19 mouse cellular contexts compared by ENCODE assay signal in the genomic region with DNA sequence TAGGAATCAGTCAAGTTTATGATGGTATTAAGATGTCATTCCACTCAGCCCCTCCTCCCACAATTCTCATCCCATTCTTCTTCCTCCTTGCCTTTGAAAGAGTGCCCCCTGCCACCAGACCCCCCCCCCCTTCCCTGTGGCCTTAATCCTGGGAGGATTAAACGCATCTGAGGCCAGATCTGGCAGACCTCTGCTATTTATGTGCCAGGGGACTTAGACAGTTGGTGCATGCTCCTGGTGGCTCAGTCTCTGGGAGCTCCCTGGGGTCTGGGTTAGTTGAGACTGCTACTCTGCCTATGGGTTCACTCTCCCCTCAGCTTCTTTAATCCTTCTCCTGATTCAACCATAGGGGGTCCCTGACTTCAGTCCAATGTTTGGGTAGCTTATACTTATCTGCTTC.
DNase-seq lines count a peak whose midpoint lies in the region; ATAC-seq and TF ChIP-seq lines count a peak whose summit lies in the region.
"Had no signal": no experiment of that assay in that cellular context is flagged by ENCODE, and none has a peak within 500 bp of the region (broad histone marks: within the 10 kb centered on the region; RNA-seq: fewer than 3 reads in every experiment).

No protein-coding gene starts in this region.

- no peak for TF ChIP-seq POLR2A in cerebellum, adult 2 months (IDR thresholded peaks at IDR 0.05; ENCODE audit: borderline replicate concordance, insufficient read depth, low read length)

- H3K27ac ChIP-seq in midbrain, embryonic 10.5 days (replicated peaks), result no peak overlapping the region
- no peak overlapping the region for H3K27ac ChIP-seq in midbrain, postnatal 0 days (ENCODE audit: low read depth, low read length)
- no peak overlapping the region for H3K27ac ChIP-seq in midbrain, embryonic 14.5 days (replicated peaks; ENCODE audit: low read depth, low read length)
- H3K27ac ChIP-seq in cerebellum, adult 2 months (ENCODE audit: insufficient read depth, low read length), result no peak overlapping the region
- H3K27ac ChIP-seq: embryonic facial prominence, embryonic 12.5 days; forebrain, embryonic 12.5 days; gastrocnemius, adult 2 months; heart, embryonic 13.5 days; hindbrain, embryonic 13.5 days had no signal

- DNase-seq in midbrain, embryonic 10.5 days (ENCODE audit: low spot score), result peak; percentile 30
- DNase-seq in midbrain, postnatal 0 days (ENCODE audit: low spot score), result no peak
- peak; percentile 9 for DNase-seq in midbrain, embryonic 14.5 days
- peak; percentile 44 for DNase-seq in retina, embryonic 14.5 days (ENCODE audit: low spot score)
- no peak for DNase-seq in adrenal gland, adult 8-10 months
- no peak for DNase-seq in cerebellum, adult 2 months
- DNase-seq in left cerebral cortex, adult 18-20 months (ENCODE audit: low spot score in 2 of 2), result no peak
- DNase-seq: adrenal gland, postnatal 10 days; cerebellum, adult 11-12 months; cerebellum, adult 9-11 months; cerebellum, postnatal 36 days; gastrocnemius, adult 2 months; gastrocnemius, postnatal 25 days; heart, adult 11 months had no signal

- ATAC-seq in midbrain, postnatal 0 days (ENCODE audit: low FRiP score), result no peak
- ATAC-seq in midbrain, embryonic 14.5 days (ENCODE audit: low FRiP score, low TSS enrichment), result no peak
- ATAC-seq: intestine, embryonic 16.5 days had no signal

- no peaks in the 10 kb centered on the region for H3K27me3 ChIP-seq in midbrain, embryonic 10.5 days (ENCODE audit: low read depth, poor library complexity, severe bottlenecking)
- no peaks in the 10 kb centered on the region for H3K27me3 ChIP-seq in midbrain, postnatal 0 days (ENCODE audit: insufficient read depth, low read length)
- no peaks in the 10 kb centered on the region for H3K27me3 ChIP-seq in midbrain, embryonic 14.5 days (ENCODE audit: control insufficient read depth, insufficient read depth, low read length)
- no peaks in the 10 kb centered on the region for H3K27me3 ChIP-seq in cerebellum, adult 2 months (ENCODE audit: control insufficient read depth, insufficient read depth, low read length)
- H3K27me3 ChIP-seq: embryonic facial prominence, embryonic 12.5 days; forebrain, embryonic 12.5 days; heart, embryonic 13.5 days; hindbrain, embryonic 13.5 days had no signal

- 13% methylated on average over 1 of the region's 1 CpGs for WGBS in midbrain, embryonic 10.5 days
- WGBS in midbrain, postnatal 0 days, result 0% methylated on average over 1 of the region's 1 CpGs
- WGBS in midbrain, embryonic 14.5 days, result 9% methylated on average over 1 of the region's 1 CpGs
- WGBS in cerebellum, adult 2 months, result 0% methylated on average over 1 of the region's 1 CpGs

- peaks cover 7% of the 10 kb centered on the region for H3K4me1 ChIP-seq in midbrain, embryonic 10.5 days
- H3K4me1 ChIP-seq in midbrain, postnatal 0 days (ENCODE audit: insufficient read depth, low read length), result no peaks in the 10 kb centered on the region
- no peaks in the 10 kb centered on the region for H3K4me1 ChIP-seq in midbrain, embryonic 14.5 days (ENCODE audit: control insufficient read depth, insufficient read depth, low read length)
- peaks cover 8% of the 10 kb centered on the region; the same call in 1 of the 2 replicates for H3K4me1 ChIP-seq in cerebellum, adult 2 months (ENCODE audit: control insufficient read depth, insufficient read depth, low read length)
- H3K4me1 ChIP-seq: embryonic facial prominence, embryonic 12.5 days; heart, embryonic 13.5 days; hindbrain, embryonic 13.5 days had no signal

- H3K4me2 ChIP-seq in midbrain, postnatal 0 days (ENCODE audit: low read depth, low read length, poor library complexity, severe bottlenecking), result no peak overlapping the region
- no peak overlapping the region for H3K4me2 ChIP-seq in midbrain, embryonic 14.5 days (ENCODE audit: low read length)
- H3K4me2 ChIP-seq: embryonic facial prominence, embryonic 12.5 days; forebrain, embryonic 12.5 days; heart, embryonic 13.5 days; hindbrain, embryonic 13.5 days had no signal

- TF ChIP-seq CTCF in midbrain, postnatal 0 days (IDR thresholded peaks at IDR 0.05), result no peak
- TF ChIP-seq CTCF in cerebellum, adult 2 months (IDR thresholded peaks at IDR 0.05; ENCODE audit: borderline replicate concordance, insufficient read depth, low read depth, low read length), result no peak

- H3K9ac ChIP-seq in midbrain, postnatal 0 days (replicated peaks; ENCODE audit: low read length, poor library complexity, severe bottlenecking), result no peak overlapping the region
- H3K9ac ChIP-seq in midbrain, embryonic 14.5 days (replicated peaks; ENCODE audit: low read length), result no peak overlapping the region
- H3K9ac ChIP-seq: embryonic facial prominence, embryonic 12.5 days; forebrain, embryonic 12.5 days; heart, embryonic 13.5 days; hindbrain, embryonic 13.5 days had no signal

- no peaks in the 10 kb centered on the region for H3K9me3 ChIP-seq in midbrain, embryonic 10.5 days (replicated peaks)
- H3K9me3 ChIP-seq in midbrain, postnatal 0 days (ENCODE audit: low read length), result no peaks in the 10 kb centered on the region
- H3K9me3 ChIP-seq in midbrain, embryonic 14.5 days (ENCODE audit: control insufficient read depth, low read length), result no peaks in the 10 kb centered on the region
- H3K9me3 ChIP-seq: embryonic facial prominence, embryonic 12.5 days; forebrain, embryonic 12.5 days; heart, embryonic 13.5 days; hindbrain, embryonic 13.5 days had no signal

- H3K4me3 ChIP-seq in midbrain, embryonic 10.5 days, result no peak overlapping the region
- no peak overlapping the region for H3K4me3 ChIP-seq in midbrain, postnatal 0 days (ENCODE audit: low read depth, low read length)
- no peak overlapping the region for H3K4me3 ChIP-seq in midbrain, embryonic 14.5 days (replicated peaks; ENCODE audit: low read depth, low read length)
- H3K4me3 ChIP-seq in cerebellum, adult 2 months (replicated peaks; ENCODE audit: insufficient read depth, low read depth, low read length), result no peak overlapping the region
- H3K4me3 ChIP-seq: embryonic facial prominence, embryonic 12.5 days; forebrain, embryonic 12.5 days; gastrocnemius, adult 2 months; heart, embryonic 13.5 days; hindbrain, embryonic 13.5 days had no signal

- H3K36me3 ChIP-seq in midbrain, embryonic 10.5 days, result no peaks in the 10 kb centered on the region
- H3K36me3 ChIP-seq in midbrain, postnatal 0 days (ENCODE audit: insufficient read depth, low read length), result 0 out of 2 replicates have a peak, but pooled peaks cover 8% of the 10 kb centered on the region
- H3K36me3 ChIP-seq in midbrain, embryonic 14.5 days (ENCODE audit: control insufficient read depth, insufficient read depth, low read length), result peaks cover 3% of the 10 kb centered on the region; the same call in 1 of the 2 replicates
- H3K36me3 ChIP-seq: forebrain, embryonic 12.5 days had no signal

Comparison
In these comparisons a context has a peak if more than half of its experiments do, and no peak if none do; other contexts are left out.
1. DNase-seq: peak in midbrain, embryonic 10.5 days (single experiment), midbrain, embryonic 14.5 days (single experiment) and retina, embryonic 14.5 days (single experiment); none in midbrain, postnatal 0 days (single experiment), adrenal gland, adult 8-10 months (single experiment), cerebellum, adult 2 months (0 of 2) and left cerebral cortex, adult 18-20 months (0 of 2).